Mouse (Mus musculus): ENCODE data around the gene Olfr551. TPM values are rescaled to one million over a fixed set of nuclear protein-coding genes. Genes with fewer than 3 reads are reported as not detected.
"Not testable (repeated sequence)": the region's sequence is repeated elsewhere in the genome, so short reads cannot be mapped to it uniquely, and the experiment has no call there.

Gene Olfr551
- total RNA-seq (2021), result not detected
- long read RNA-seq, experiment 1, result 0 reads
- long read RNA-seq, experiment 2, result 0 reads

DNA sequence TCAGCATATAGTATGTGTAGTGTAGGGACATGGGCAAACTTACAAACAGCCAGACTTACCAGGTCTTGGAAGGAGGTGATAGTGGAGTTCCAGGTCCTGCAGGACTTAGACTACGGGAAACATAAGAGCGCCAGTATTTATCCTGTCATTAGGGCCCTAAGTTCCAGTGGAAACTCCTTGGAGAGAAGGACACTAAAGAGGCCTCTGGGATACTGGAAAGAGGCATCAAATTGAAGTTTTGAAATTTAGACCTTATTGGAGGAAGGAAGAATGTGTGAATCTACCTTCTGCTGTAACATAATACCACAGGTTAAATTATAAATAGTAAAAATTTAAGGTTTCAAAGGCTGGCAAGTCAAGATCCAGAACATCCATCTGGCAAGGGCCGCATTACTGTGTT is at the start of gene Olfr551:
TSS of gene Olfr551 (minus strand) at position 101 of the 400 bp plus-strand sequence.
- no peak for DNase-seq (ENCODE audit: low spot score in 2 of 2)

DNA sequence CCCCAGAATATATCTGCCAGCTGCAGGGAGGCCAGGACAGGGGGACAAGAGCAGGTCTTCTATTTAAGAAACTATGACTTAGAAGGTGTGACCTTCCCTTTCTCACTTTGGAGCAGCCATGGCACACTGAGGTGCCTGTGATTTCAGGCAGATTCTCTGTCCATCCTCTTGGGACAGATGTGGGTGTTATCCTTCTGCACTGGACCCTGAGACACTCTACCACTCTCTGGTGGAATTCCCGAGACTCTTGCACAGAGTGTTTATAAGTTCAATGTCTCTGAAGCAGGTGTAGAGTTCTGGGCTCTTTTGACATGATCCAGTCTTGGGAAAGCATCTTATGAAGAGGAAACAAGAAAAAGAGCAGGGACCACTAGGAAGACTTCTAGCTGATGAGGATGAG is 46.4 kb upstream of the Olfr551 start, which contains the start of gene Olfr554:
TSS of gene Olfr554 (plus strand) at position 301 of the 400 bp plus-strand sequence.
- DNase-seq (ENCODE audit: low spot score in 2 of 2), result no peak

DNA sequence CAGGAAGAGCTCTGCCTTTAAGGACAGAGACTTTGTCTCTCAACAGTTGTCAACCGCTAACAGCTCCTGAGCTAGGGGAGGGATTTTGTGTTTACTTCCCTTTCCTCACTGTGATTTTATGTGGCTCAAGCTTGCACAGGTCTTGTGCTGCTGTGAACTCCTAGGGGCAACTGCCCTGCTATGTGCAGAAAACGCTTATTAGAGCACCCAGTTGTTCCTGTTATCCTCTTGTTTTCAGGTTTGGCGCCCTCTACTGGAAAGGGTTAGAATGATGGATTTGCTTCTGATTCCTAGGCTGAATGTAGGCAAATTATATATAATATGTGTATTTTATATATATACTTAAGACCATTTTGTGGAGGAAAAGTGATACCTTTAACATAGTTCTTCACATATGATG is 45.0 kb upstream of the Olfr551 start:
- peak in 1 of 2 experiments; percentile 18 for DNase-seq (ENCODE audit: low spot score in 2 of 2)

DNA sequence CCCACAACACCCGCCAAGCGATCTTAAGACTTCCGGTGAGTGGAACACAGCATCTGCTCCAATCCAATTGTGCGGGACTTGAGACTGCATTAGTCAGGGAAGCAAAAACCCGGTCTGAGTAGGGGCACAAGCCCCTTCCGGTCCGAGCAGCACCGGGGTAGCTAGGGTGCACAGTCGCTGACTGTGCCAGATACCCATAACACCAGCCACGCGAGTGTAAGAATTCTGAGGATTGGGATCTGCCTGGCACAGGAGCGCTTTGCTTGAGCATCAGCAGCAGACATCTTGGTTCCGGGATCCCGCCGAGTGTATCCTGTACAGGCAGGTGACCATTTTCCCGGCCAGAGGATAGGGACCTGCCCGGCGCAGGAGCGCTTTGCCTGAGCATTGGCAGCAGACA is 28.7 kb upstream of the Olfr551 start:
- not testable (repeated sequence) for DNase-seq (ENCODE audit: low spot score in 2 of 2)

DNA sequence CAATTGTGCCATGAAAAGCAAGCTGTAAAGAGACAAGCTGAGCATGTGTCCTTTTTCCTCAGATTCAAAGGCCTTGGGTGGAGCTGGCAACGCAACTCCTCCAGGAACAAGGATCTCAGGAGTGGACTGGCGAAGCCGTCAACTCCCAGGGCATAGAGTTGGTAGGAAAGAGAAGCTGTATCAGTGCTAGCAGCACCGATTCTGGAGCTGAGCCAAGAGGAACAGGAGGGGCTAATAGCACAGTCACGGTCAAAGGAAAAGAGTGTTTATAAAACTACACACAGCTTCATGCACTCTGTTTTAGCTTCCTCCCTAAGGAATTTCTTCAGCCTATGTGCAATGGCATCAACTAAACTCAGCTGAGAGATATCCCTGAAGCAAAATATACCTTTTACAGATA is 27.9 kb upstream of the Olfr551 start:
- DNase-seq (ENCODE audit: low spot score in 2 of 2), result no peak

DNA sequence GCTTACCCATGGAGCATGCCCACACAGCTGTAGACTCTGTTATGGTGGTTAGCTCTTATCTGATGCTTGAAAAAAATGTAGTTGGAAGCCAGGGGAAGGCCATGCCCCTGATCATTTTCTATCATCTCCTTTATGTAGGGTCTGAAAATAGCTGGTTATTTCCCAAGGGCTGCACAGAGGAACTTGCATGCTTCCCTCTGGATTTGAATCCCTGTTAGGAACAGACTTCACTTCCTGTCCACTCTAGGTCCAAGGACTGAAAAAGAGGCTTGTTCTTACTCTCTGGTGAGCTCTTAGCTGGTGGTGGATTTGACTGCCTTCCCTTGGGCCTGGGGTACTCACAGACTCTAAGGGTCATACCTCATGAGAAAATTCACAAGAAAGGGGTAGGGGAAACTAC is 26.4 kb upstream of the Olfr551 start, which contains the start of gene Olfr553:
TSS of gene Olfr553 (minus strand) at position 101 of the 400 bp plus-strand sequence.
- DNase-seq (ENCODE audit: low spot score in 2 of 2), result no peak

DNA sequence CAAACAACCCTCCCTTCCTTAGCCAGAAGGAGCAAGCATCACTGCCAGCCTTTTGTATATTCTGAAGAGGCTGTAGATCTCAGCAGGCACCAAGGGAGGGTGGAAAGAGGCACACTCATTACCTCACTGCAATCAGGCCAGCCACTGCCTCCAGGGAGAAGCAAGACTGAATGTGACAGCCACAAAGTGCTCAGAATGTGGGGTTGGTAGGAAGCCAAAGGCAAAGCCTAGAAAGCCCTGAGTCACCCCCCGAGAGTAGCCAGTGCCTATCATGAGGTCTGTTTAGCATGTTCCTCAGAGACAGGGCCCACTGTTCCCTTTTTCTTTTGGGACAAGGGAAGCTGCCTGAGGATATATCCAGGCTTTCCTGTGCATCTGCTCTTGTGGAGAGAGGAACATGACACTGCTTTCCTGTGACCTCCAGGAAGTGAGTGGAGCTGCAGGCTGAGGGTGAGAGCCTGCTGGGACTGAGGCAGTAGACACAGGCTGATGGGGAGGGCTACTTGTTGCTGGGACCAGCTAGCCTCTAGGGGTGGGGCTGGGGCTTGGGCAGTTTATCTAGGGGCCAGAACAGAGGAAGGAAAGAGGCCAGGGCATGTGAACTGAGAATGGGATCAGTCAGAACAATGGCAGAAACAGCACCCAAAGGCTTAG is 5.8 kb upstream of the Olfr551 start, which contains the start of gene Olfr552:
TSS of gene Olfr552 (plus strand) at position 393 of the 654 bp plus-strand sequence.
- no peak for DNase-seq (ENCODE audit: low spot score in 2 of 2)

DNA sequence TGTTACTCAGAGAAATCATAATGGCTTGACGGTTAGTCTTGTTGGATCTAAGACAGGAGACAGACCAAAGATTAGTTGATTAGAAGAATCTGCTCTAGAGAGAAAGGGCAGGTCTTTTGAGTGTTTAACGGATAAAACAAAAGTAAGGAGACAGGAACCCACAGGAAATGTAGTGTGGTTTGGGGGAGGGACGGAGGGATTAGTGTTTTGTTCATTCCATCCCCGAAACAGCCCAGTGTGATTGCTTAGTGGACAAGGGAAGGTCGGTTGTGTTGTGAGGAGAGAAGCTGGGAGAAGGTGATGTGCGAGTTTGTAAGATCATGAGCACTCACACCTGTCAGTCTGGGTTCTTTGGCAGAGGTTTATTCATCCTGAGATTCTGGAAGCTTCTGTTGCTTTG is 15.7 kb downstream of the Olfr551 start:
- no peak for DNase-seq (ENCODE audit: low spot score in 2 of 2)

DNA sequence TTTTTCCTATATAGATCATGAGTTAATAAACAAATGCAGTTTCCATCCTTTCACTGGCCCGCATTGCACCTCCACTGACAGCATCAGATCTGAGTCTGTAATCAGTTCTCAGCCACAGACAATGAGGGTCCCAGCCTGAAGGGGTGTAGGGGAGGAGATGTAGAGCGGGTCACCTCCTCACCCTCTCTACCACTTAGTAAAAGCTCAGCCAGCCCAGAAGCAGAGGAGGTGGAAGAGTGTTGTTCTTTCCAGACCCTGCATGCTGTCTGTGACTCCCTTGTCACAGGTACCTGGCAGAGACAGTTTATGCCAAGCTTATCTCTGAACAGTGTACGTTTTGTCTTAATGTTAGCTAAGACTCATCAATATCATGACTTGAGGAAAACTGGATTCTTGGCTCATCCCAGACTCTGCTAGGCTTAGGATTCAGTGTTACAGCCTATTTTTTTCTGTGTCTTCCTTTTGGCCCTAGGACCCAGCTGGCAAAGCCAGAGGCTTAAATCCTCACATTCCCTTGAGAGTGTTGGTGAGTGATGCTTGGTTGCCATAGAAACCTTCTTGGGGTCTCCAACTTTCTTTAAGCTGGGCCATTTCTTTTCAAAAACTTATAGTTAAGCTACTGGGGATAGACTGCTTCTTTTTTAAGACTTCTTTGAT is 18.4 kb downstream of the Olfr551 start:
- no peak for DNase-seq (ENCODE audit: low spot score in 2 of 2)

DNA sequence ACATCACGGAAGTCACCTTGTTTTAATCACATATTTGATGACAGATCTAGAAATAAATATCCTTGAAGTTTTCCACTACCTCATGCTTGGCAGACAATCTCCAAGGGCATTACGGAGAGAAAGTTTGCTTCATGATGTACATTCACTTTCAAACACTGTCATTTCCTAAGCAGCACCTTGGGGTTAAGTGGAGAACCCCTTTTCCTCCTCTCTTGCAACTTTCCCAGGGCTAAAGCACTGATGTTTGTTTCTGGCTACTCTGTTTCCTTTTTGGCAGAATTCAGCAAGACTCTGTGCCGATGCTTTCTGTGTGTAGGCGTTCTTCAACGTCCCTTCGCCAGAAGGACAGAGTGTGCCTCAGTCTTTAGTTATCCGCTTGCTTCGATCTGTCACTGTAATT is 20.5 kb downstream of the Olfr551 start, which contains the start of gene Olfr550:
TSS of gene Olfr550 (plus strand) at position 301 of the 400 bp plus-strand sequence.
- DNase-seq (ENCODE audit: low spot score in 2 of 2), result no peak

DNA sequence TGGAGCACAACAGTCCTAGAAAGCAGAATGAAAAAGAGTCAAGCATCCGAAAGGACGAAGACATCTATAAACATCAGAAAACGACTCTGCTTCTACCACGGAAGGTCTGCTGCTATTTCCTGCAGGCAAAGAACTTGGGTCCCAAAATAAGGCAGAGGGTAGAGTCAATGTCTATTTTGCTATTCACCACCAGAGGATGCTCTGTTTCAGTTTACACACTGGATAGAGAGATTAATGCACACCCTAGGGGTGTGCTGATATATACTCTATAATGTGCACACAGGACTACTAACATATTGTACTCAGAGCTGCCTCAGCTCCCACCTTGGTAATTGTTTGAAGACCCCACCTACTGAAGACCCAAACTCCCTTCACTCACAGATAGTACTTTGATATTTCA is 25.5 kb downstream of the Olfr551 start:
- DNase-seq (ENCODE audit: low spot score in 2 of 2), result no peak

DNA sequence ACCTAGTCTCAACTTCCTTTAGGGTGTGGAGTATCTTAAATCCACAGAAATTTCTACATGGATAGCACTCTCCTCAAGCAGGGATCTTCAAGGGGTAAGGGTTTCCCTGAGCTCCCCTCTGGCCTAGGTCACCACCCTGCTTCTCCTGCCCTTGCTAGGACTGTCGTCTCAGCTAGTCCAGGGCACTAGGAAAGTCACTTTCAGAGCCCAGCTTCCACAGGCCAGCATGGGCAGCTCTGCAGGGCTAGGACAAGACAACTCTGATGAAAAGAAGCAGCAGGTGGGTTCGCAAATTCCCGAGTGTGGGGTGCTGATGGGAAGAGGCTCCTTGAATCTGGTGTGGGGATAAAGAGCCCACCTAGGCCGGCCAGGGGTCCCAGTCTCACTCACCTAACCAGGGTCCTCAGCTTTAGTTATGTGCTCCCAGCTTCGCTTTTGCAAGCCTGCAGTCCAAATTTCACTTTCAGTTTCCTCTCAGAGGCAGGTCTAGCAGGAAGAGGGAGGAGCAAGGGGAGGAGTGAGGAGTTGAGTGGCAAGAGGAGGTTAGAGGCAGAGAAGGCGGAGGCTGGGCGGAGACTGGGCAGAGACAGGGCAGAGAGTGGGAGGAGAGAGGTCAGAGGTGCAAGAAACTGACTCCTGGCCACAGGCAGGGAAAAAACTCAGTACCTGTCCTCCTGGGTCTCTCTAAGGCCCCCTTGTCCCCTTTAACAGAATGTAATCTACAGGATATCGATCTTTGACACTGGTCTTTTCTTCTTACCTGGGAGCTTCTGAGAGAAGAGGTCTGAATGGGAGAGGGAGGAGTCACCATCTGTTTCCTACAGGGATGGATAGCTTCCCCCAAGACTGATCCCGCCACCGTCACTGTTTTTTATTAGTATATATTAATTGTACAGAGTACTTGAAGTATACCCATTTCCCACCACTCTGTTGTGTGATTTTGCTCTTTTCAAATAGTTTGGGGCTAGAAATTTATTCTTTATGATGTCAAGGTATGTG is 26.4 kb downstream of the Olfr551 start, which contains the start of gene Trim21:
TSS of gene Trim21 (minus strand) at position 488 of the 999 bp plus-strand sequence.
- peak in 1 of 2 experiments; percentile 55 for DNase-seq (ENCODE audit: low spot score in 2 of 2)

DNA sequence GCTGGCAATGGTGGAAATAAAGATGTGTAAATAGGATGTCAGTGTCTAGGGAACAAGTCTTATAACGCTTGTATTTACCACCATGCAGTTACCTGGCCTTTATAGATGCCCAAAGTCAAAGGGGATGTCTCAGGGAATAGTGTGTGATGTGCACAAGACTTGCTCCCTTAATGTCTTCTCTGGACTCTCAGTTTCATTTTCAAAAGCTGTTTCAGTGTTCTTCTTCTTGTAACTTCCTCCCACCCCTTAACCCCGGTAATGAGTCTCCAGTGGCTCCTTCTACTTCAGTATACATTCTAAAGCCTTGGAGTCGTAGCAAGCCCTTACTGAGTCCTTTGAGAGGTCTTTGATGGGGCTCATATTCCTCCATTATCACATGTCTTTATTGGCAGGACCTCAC is 38.4 kb downstream of the Olfr551 start:
- DNase-seq (ENCODE audit: low spot score in 2 of 2), result no peak

DNA sequence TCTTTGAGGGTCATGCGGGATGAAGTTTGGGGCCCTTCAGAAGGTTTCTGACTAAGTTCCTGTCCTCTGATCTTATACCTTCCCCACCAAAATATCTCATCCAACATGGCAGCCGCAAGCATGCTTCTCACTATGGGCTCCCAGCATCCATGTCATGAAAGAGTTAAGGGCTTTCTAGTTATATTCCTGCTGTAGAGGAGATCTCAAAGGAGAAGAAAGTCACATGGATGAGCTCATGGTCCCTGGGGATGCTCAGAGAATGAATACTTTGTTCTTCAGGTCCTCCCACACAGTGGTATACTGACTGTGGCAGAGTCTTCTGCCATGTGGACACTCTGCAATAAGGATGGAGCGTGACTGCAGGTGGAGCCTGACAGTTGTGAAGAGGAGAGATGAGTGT is 42.1 kb downstream of the Olfr551 start, which contains the start of gene Olfr549:
TSS of gene Olfr549 (plus strand) at position 301 of the 400 bp plus-strand sequence.
- DNase-seq (ENCODE audit: low spot score in 2 of 2), result no peak

DNA sequence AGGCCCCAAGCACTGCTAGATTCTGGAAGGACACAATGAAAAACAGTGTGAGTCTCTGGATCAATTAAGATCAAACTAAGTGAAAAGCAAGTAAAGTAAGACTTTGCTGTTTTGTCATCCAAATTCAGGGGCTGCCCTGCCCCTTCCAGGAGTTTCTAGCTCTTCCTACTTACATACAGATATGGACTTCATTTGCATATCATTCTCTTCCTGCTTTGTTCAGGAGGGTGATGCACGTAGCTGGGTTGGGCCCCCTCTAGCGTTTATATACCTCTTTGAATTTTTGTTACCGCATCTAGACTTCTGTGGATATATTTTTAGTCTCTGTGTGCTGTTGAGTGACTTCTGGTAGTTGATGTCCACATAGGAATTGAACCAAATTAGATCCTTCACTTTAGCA is 50.4 kb downstream of the Olfr551 start:
- no peak for DNase-seq (ENCODE audit: low spot score in 2 of 2)

DNA sequence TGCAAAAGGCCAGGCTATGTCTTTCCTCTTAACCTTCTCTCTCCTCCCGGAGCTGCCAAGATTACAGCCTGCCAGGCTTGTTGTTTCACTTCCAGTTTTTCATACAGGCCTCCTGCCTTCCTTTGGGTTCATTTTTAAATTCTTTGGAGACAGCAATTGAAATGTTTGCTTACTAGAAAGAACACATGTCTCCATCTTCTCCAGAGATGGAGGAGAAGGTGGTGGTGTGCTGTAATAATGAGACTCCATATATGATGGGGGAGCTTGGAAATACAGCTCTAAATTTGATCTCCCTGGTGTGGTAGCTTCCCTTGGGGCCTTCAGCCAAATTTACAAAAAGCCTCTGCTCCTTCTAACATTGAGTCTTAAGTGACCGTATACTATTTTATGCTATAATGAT is 51.1 kb downstream of the Olfr551 start, which contains the start of gene Olfr548-ps1:
TSS of gene Olfr548-ps1 (plus strand) at position 301 of the 400 bp plus-strand sequence.
- DNase-seq (ENCODE audit: low spot score in 2 of 2), result no peak

DNA sequence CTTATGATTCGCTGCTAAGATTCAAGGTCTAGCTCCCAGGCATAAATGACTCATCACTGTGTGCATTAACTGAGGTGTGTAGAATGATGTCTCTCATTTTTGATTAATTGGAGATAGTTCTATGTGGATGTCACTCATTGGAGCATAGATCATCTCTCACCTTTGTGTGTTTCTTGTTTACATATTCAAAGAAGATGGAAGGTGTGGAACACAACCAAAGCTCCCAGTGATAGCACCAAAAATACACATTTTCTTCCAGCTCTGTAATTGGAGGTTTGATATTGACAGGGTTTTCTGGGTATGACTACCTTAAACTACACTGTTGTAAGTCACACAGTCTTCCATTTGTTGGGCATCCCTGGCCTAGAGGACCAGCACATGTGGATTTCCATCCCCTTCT is 57.2 kb downstream of the Olfr551 start, which contains the start of gene Olfr547:
TSS of gene Olfr547 (plus strand) at position 301 of the 400 bp plus-strand sequence.
- DNase-seq (ENCODE audit: low spot score in 2 of 2), result no peak

All from layer of hippocampus, postnatal 14 days (tissue).